Mouse (Mus musculus) intestine, embryonic 14.5 days (tissue): ENCODE measurements at regions not wholly inside any gene's neighbourhood (a gene's known extent, or its start where the extent isn't known, plus 50 kb on each side); places are given as distances from the start of the nearest gene placed in this dataset.

Experiments used
- ATAC-seq: fragments of 200-750 bp; cut with Nextera tagmentation; replicated peaks from 2 replicates; pipeline ENCODE4 v1.8.0; 2017; ENCODE audit warnings: low read depth, moderate number of reproducible peaks, moderate TSS enrichment, moderate library complexity; ENCODE audit not compliant: low FRiP score, low TSS enrichment
- DNase-seq: peaks from one replicate; pipeline ENCODE4 v3.0.0-alpha.2; 2018; ENCODE audit warnings: low spot score
- H3K27ac ChIP-seq: fragments of 300-500 bp; sonication (generic); 2 replicates; pipeline ENCODE4 v1.5.1; 2014; ENCODE audit warnings: low read depth, mild to moderate bottlenecking, control low read depth
- H3K27me3 ChIP-seq: fragments of 300-500 bp; sonication (generic); replicated peaks from 2 replicates; pipeline ENCODE4 v1.6.1; 2014; ENCODE audit warnings: low read length, control low read depth; ENCODE audit not compliant: control insufficient read depth, insufficient read depth
- H3K36me3 ChIP-seq: fragments of 300-500 bp; sonication (generic); 2 replicates; pipeline ENCODE4 v1.6.1; 2014; ENCODE audit warnings: low read length, control low read depth; ENCODE audit not compliant: control insufficient read depth, insufficient read depth
- H3K4me1 ChIP-seq: fragments of 300-500 bp; sonication (generic); replicated peaks from 2 replicates; pipeline ENCODE4 v1.6.1; 2014; ENCODE audit warnings: low read length, control low read depth, mixed read lengths; ENCODE audit not compliant: control insufficient read depth, insufficient read depth
- H3K4me2 ChIP-seq: fragments of 300-500 bp; sonication (generic); 2 replicates; pipeline ENCODE4 v1.6.1; 2014; ENCODE audit warnings: low read length
- H3K4me3 ChIP-seq: fragments of 300-500 bp; sonication (generic); 2 replicates; pipeline ENCODE4 v1.5.1; 2014; ENCODE audit warnings: low read depth, low read length, control low read depth, mixed read lengths
- H3K9ac ChIP-seq: fragments of 300-500 bp; sonication (generic); 2 replicates; pipeline ENCODE4 v1.6.1; 2014; ENCODE audit warnings: mild to moderate bottlenecking, low read length
- H3K9me3 ChIP-seq: fragments of 300-500 bp; sonication (generic); 2 replicates; pipeline ENCODE4 v1.6.1; 2016; ENCODE audit warnings: low read length, control low read depth; ENCODE audit not compliant: control insufficient read depth
- WGBS: fragments of 180-500 bp; shearing (Covaris S2); extraction: QIAGEN DNeasy Blood & Tissue Kit; methylation state at CpG from one replicate; pipeline ENCODE4 v1.1.7; 2014; 5-methylcytosine and 5-hydroxymethylcytosine counted together

GRCm38 (mm10) chr3:150435818-150436607 lies 1001.7 kb upstream of the Adgrl4 start:
- Histone ChIP-seq H3K27me3 (no peaks in the 10 kb centered on the region), H3K36me3 (no peaks in the 10 kb centered on the region), H3K4me3 (no peak overlapping the region), H3K27ac (no peak overlapping the region), H3K4me1 (no peaks in the 10 kb centered on the region), H3K4me2 (no peak overlapping the region), H3K9me3 (no peaks in the 10 kb centered on the region), H3K9ac (no peak overlapping the region)
- ATAC-seq (no peak), DNase-seq (no peak)
- 93% methylated on average over 6 of the region's 6 CpGs for WGBS
